1 mouse cellular context compared by ENCODE assay signal in the genomic region with DNA sequence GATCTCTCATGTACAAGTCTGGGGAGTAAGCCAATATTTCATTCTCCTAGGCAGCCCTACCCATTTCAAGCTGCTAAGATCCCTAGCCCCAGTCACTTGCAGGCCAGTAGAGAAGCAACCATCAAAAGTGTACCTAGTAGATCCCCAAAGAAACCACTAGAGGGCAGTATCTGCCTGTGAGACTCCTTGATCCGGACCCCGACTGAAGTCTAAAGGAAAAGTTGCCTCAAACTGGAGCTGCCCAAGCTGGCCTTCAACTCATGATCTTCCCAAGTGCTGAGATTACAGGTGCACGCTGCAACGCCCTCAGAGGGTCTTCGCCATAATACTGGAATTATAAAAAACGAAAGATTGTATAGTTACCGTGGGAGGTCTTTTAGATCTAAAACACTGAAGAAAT.
TF ChIP-seq lines count a peak whose summit lies in the region.

No protein-coding gene starts in this region.

TF ChIP-seq in CH12.LX, 34 proteins besides CTCF, POLR2A, EP300 and RAD21 (continued from another document):
- TF ChIP-seq KAT2A (IDR thresholded peaks at IDR 0.05; ENCODE audit: insufficient replicate concordance, low read length) (no peak), MYC (IDR thresholded peaks at IDR 0.05; ENCODE audit: low read depth, low read length) (peak; percentile 61; the same call in 1 of the 2 replicates), SIN3A (IDR thresholded peaks at IDR 0.05; ENCODE audit: low read length) (peak; percentile 59; the same call in 1 of the 2 replicates), POLR2AphosphoS2 (IDR thresholded peaks at IDR 0.05; ENCODE audit: low read depth, low read length) (no peak), ELF1 (IDR thresholded peaks at IDR 0.05; ENCODE audit: low read depth, low read length) (no peak), GABPA (IDR thresholded peaks at IDR 0.05; ENCODE audit: insufficient replicate concordance, low read depth, low read length) (no peak), SMC3 (IDR thresholded peaks at IDR 0.05; ENCODE audit: low read depth, low read length) (peak; percentile 97), MXI1 (IDR thresholded peaks at IDR 0.05; ENCODE audit: low read depth, low read length) (no peak), E2F4 (IDR thresholded peaks at IDR 0.05; ENCODE audit: insufficient replicate concordance, low read depth, low read length) (peak; percentile 51; the same call in 1 of the 2 replicates), UBTF (IDR thresholded peaks at IDR 0.05; ENCODE audit: low read depth, low read length) (no peak), CHD2 (IDR thresholded peaks at IDR 0.05; ENCODE audit: low read length) (no peak), ETS1 (conservative IDR thresholded peaks at IDR 0.05; ENCODE audit: low read depth, low read length) (no peak), IRF4 (IDR thresholded peaks at IDR 0.05; ENCODE audit: low read depth, low read length) (no peak), TBP (conservative IDR thresholded peaks at IDR 0.05; ENCODE audit: low read depth, low read length) (no peak), JUN (IDR thresholded peaks at IDR 0.05; ENCODE audit: insufficient read depth, low read depth, low read length) (no peak), ZKSCAN1 (IDR thresholded peaks at IDR 0.05; ENCODE audit: borderline replicate concordance, low read depth, low read length) (no peak)
